Mouse (Mus musculus) liver, embryonic 14.5 days (tissue): Measurements from ENCODE around the gene Ccnd1. TPM values are rescaled to one million over a fixed set of nuclear protein-coding genes. Genes with fewer than 3 reads are reported as not detected.

Experiments
- ATAC-seq: fragments of 200-750 bp; cut with Nextera tagmentation; 2 replicates; pipeline ENCODE4 v1.8.0; 2017; ENCODE audit warnings: moderate number of reproducible peaks, mild to moderate bottlenecking, moderate library complexity; ENCODE audit not compliant: insufficient read depth
- DNase-seq, 3 experiments: peaks; one replicate each; pipeline ENCODE4 v3.0.0-alpha.2; 2012 to 2013; ENCODE audit warnings: low read depth in 3 of 3, low spot score in 3 of 3
- H3K27ac ChIP-seq: fragments of 300-500 bp; sonication (generic); 2 replicates; pipeline ENCODE4 v1.5.1; 2014; ENCODE audit warnings: moderate library complexity, mild to moderate bottlenecking, control low read depth, inconsistent platforms
- H3K27me3 ChIP-seq: fragments of 300-500 bp; sonication (generic); 2 replicates; pipeline ENCODE4 v1.6.1; 2014; ENCODE audit warnings: mild to moderate bottlenecking, low read length, moderate library complexity; ENCODE audit not compliant: control insufficient read depth, insufficient read depth
- H3K36me3 ChIP-seq: fragments of 300-500 bp; sonication (generic); replicated peaks from 2 replicates; pipeline ENCODE4 v1.6.1; 2014; ENCODE audit warnings: low read depth; ENCODE audit not compliant: control insufficient read depth, insufficient read depth
- H3K4me1 ChIP-seq, 2 experiments: fragments of 200-500 bp in 1 of 2; fragments of 300-500 bp in 1 of 2; sonication (generic) in 1 of 2; replicated peaks; 2 replicates each; pipeline ENCODE4 v1.6.1; 2012 to 2014; ENCODE audit warnings: antibody characterized with exemption in 1 of 2, inconsistent platforms in 1 of 2, low read length in 1 of 2; ENCODE audit not compliant: control insufficient read depth in 2 of 2, insufficient read depth in 2 of 2
- H3K4me2 ChIP-seq: fragments of 300-500 bp; sonication (generic); 2 replicates; pipeline ENCODE4 v1.6.1; 2014; ENCODE audit warnings: low read depth, mild to moderate bottlenecking, control low read depth, moderate library complexity
- H3K4me3 ChIP-seq, 2 experiments: fragments of 200-500 bp in 1 of 2; fragments of 300-500 bp in 1 of 2; sonication (generic) in 1 of 2; 2 replicates each; pipeline ENCODE4 v1.5.1; 2012 to 2014; ENCODE audit warnings: low read depth in 2 of 2, low read length in 2 of 2, mild to moderate bottlenecking in 2 of 2, control low read depth in 1 of 2, inconsistent platforms in 1 of 2, moderate library complexity in 1 of 2; ENCODE audit not compliant: insufficient read depth in 1 of 2
- H3K9ac ChIP-seq: fragments of 300-500 bp; sonication (generic); replicated peaks from 2 replicates; pipeline ENCODE4 v1.6.1; 2014; ENCODE audit warnings: mild to moderate bottlenecking, control low read depth, moderate library complexity
- H3K9me3 ChIP-seq: fragments of 300-500 bp; sonication (generic); 2 replicates; pipeline ENCODE4 v1.6.1; 2016; ENCODE audit warnings: low read length, mixed read lengths; ENCODE audit not compliant: control insufficient read depth
- CTCF ChIP-seq: IDR thresholded peaks from 2 replicates; pipeline ENCODE4 v1.5.1; 2016; ENCODE audit warnings: antibody characterized with exemption, low read depth, control low read depth
- EP300 ChIP-seq: IDR thresholded peaks from 2 replicates; pipeline ENCODE4 v1.6.1; 2016; ENCODE audit warnings: antibody characterized with exemption, low read depth
- WGBS: fragments of 180-500 bp; shearing (Covaris S2); extraction: QIAGEN DNeasy Blood & Tissue Kit; methylation state at CpG from one replicate; pipeline ENCODE4 v1.1.7; 2014; ENCODE audit not compliant: insufficient replicate concordance; 5-methylcytosine and 5-hydroxymethylcytosine counted together
- polyA plus RNA-seq, 2 experiments: library from polyadenylated mRNA; depleted of rRNA in 1 of 2; stranded (reverse) in 1 of 2; unstranded in 1 of 2; fragments of >200 nt; fragmentation: Nextera tagmentation in 1 of 2; extraction: Ambion mirVana in 1 of 2; gene quantifications; 2 replicates each; pipeline versions ENCODE4 v1.2.1 to v1.2.3; 2012 to 2014

Gene Ccnd1
- polyA plus RNA-seq, 2 experiments = 16.7 to 25.4 TPM

- under 1% methylated on average over 32 of the region's 32 CpGs for WGBS
- H3K27ac ChIP-seq = no peak overlapping the region
- H3K27me3 ChIP-seq = peaks cover 59% of the 10 kb centered on the region
Observed at GRCm38 (mm10) chr7:144938661-144939343, 923 bp downstream of the Ccnd1 start.

GRCm38 (mm10) chr7:144937899-144938517, 1.7 kb downstream of the Ccnd1 start:
- DNase-seq (no peak), ATAC-seq (no peak)
- Histone ChIP-seq H3K36me3 (no peaks in the 10 kb centered on the region), H3K4me1 (no peaks in the 10 kb centered on the region), H3K4me3 (peak overlapping the region; percentile 46 to 47), H3K9ac (peak overlapping the region; percentile 43; the same call in 1 of the 2 replicates), H3K27me3 (peaks cover 57% of the 10 kb centered on the region), H3K9me3 (no peaks in the 10 kb centered on the region), H3K4me2 (peak overlapping the region; percentile 63), H3K27ac (no peak overlapping the region)
- no peak for TF ChIP-seq EP300
- WGBS = under 1% methylated on average over 39 of the region's 39 CpGs

More at GRCm38 (mm10) chr7:144938661-144939343, 923 bp downstream of the Ccnd1 start:
- DNase-seq (no peak), ATAC-seq (no peak)
- H3K4me3 ChIP-seq = peak overlapping the region; percentile 46 to 66
- TF ChIP-seq EP300 (no peak), CTCF (no peak)
- peaks cover 0 to 3% of the 10 kb centered on the region in 2 experiments; a peak in 2 of 4 replicates for H3K4me1 ChIP-seq
- no peaks in the 10 kb centered on the region for H3K9me3 ChIP-seq
- H3K4me2 ChIP-seq = peak overlapping the region; percentile 63
- H3K36me3 ChIP-seq = no peaks in the 10 kb centered on the region
- peak overlapping the region; percentile 43 for H3K9ac ChIP-seq

GRCm38 (mm10) chr7:144937490-144937889, 2.2 kb downstream of the Ccnd1 start:
- peak overlapping the region; percentile 63 for H3K4me2 ChIP-seq
- TF ChIP-seq EP300 (no peak), CTCF (peak; percentile 95)
- H3K4me3 ChIP-seq = peak overlapping the region; percentile 46 to 47
- peak; percentile 27; the same call in 1 of the 2 replicates for ATAC-seq
- no peaks in the 10 kb centered on the region for H3K4me1 ChIP-seq
- no peaks in the 10 kb centered on the region for H3K9me3 ChIP-seq
- WGBS = under 1% methylated on average over 20 of the region's 20 CpGs
- peak; percentile 37 to 52 (median 47) for DNase-seq
- no peak overlapping the region for H3K9ac ChIP-seq
- H3K27me3 ChIP-seq = peaks cover 51% of the 10 kb centered on the region
- H3K36me3 ChIP-seq = no peaks in the 10 kb centered on the region
- no peak overlapping the region for H3K27ac ChIP-seq

- ATAC-seq (no peak), DNase-seq (no peak)
- Histone ChIP-seq H3K4me2 (no peak overlapping the region), H3K27me3 (peaks cover 41% of the 10 kb centered on the region), H3K27ac (no peak overlapping the region), H3K9me3 (no peaks in the 10 kb centered on the region), H3K4me1 (no peaks in the 10 kb centered on the region), H3K36me3 (no peaks in the 10 kb centered on the region), H3K4me3 (no peak overlapping the region), H3K9ac (no peak overlapping the region)
- WGBS = 68% methylated on average over 4 of the region's 4 CpGs
- TF ChIP-seq EP300 (no peak), CTCF (no peak)
Observed at GRCm38 (mm10) chr7:144936311-144936880, 3.3 kb downstream of the Ccnd1 start.

- H3K27ac ChIP-seq = no peak overlapping the region
- H3K4me2 ChIP-seq = no peak overlapping the region
- no peaks in the 10 kb centered on the region for H3K36me3 ChIP-seq
- no peaks in the 10 kb centered on the region for H3K4me1 ChIP-seq
- 49% methylated on average over 5 of the region's 5 CpGs for WGBS
- ATAC-seq (no peak), DNase-seq (no peak)
- TF ChIP-seq EP300 (no peak), CTCF (peak; percentile 45)
- peaks cover 32% of the 10 kb centered on the region for H3K27me3 ChIP-seq
- no peak overlapping the region for H3K9ac ChIP-seq
- no peaks in the 10 kb centered on the region for H3K9me3 ChIP-seq
- no peak overlapping the region for H3K4me3 ChIP-seq
Observed at GRCm38 (mm10) chr7:144935563-144935962, 4.2 kb downstream of the Ccnd1 start.
